Mouse (Mus musculus) midbrain, embryonic 15.5 days (tissue): ENCODE data around the gene Nkx2-1. TPM values are rescaled to one million over a fixed set of nuclear protein-coding genes. Genes with fewer than 3 reads are reported as not detected.

Experiments
- ATAC-seq: fragments of 200-750 bp; cut with Nextera tagmentation; replicated peaks from 2 replicates; pipeline ENCODE4 v1.8.0; 2017; ENCODE audit warnings: moderate TSS enrichment
- H3K27ac ChIP-seq: fragments of 300-500 bp; sonication (generic); 2 replicates; pipeline ENCODE4 v1.5.1; 2015; ENCODE audit warnings: mild to moderate bottlenecking, inconsistent platforms
- H3K27me3 ChIP-seq: fragments of 300-500 bp; sonication (generic); replicated peaks from 2 replicates; pipeline ENCODE4 v1.6.1; 2015; ENCODE audit warnings: inconsistent platforms
- H3K36me3 ChIP-seq: fragments of 300-500 bp; sonication (generic); replicated peaks from 2 replicates; pipeline ENCODE4 v1.6.1; 2015; ENCODE audit warnings: inconsistent platforms
- H3K4me1 ChIP-seq: fragments of 300-500 bp; sonication (generic); 2 replicates; pipeline ENCODE4 v1.6.1; 2015; ENCODE audit warnings: inconsistent platforms
- H3K4me2 ChIP-seq: fragments of 300-500 bp; sonication (generic); 2 replicates; pipeline ENCODE4 v1.6.1; 2015; ENCODE audit warnings: inconsistent platforms, mild to moderate bottlenecking, moderate library complexity
- H3K4me3 ChIP-seq: fragments of 300-500 bp; sonication (generic); 2 replicates; pipeline ENCODE4 v1.5.1; 2015; ENCODE audit warnings: mild to moderate bottlenecking, inconsistent platforms
- H3K9ac ChIP-seq: fragments of 300-500 bp; sonication (generic); 2 replicates; pipeline ENCODE4 v1.6.1; 2015; ENCODE audit warnings: mild to moderate bottlenecking, inconsistent platforms
- H3K9me3 ChIP-seq: fragments of 300-500 bp; sonication (generic); 2 replicates; pipeline ENCODE4 v1.6.1; 2016; ENCODE audit warnings: inconsistent platforms
- WGBS: fragments of 180-500 bp; shearing (Covaris S2); methylation state at CpG from one replicate; pipeline ENCODE4 v1.1.7; 2015; ENCODE audit warnings: mixed read lengths; 5-methylcytosine and 5-hydroxymethylcytosine counted together
- polyA plus RNA-seq: library from polyadenylated mRNA; unstranded; fragments of >200 nt; fragmentation: Nextera tagmentation; extraction: Ambion mirVana; gene quantifications from 2 replicates; pipeline ENCODE4 v1.2.1, GENCODE M21; 2015

Gene Nkx2-1
- 6.3 and 8.0 TPM in 2 replicates for polyA plus RNA-seq

- peak within 1 kb of the TSS; percentile 14 for H3K4me2 ChIP-seq
- peaks cover 18% of the 10 kb centered on the region for H3K4me1 ChIP-seq
- no peaks in the 10 kb centered on the region for H3K9me3 ChIP-seq
- H3K27ac ChIP-seq = peak within 1 kb of the TSS; percentile 49
- H3K9ac ChIP-seq = no peak within 1 kb of the TSS
- WGBS = under 1% methylated on average over 11 of the region's 11 CpGs
- ATAC-seq = no peak
- no peaks in the 10 kb centered on the region for H3K36me3 ChIP-seq
- H3K27me3 ChIP-seq = peaks cover 88% of the 10 kb centered on the region
- peak within 1 kb of the TSS; percentile 27 for H3K4me3 ChIP-seq
Observed at GRCm38 (mm10) chr12:56536884-56537265, at the start of gene Nkx2-1. Gene Nkx2-1, minus strand, starts transcription at chr12:56536908.

- Histone ChIP-seq H3K9ac (no peak overlapping the region), H3K4me1 (0 out of 2 replicates have a peak, but pooled peaks cover 4% of the 10 kb centered on the region), H3K4me2 (peak overlapping the region; percentile 24; the same call in 1 of the 2 replicates), H3K27ac (no peak overlapping the region), H3K36me3 (no peaks in the 10 kb centered on the region), H3K9me3 (no peaks in the 10 kb centered on the region), H3K27me3 (peaks cover 80% of the 10 kb centered on the region), H3K4me3 (no peak overlapping the region)
- under 1% methylated on average over 14 of the region's 14 CpGs for WGBS
- ATAC-seq = no peak; the same call in 1 of the 2 replicates
Observed at GRCm38 (mm10) chr12:56541068-56541467, 4.4 kb upstream of the Nkx2-1 start.

- Histone ChIP-seq H3K4me3 (no peak overlapping the region), H3K4me2 (0 out of 2 replicates have a peak overlapping the region, but pooled peaks have one; percentile 24)
Observed at GRCm38 (mm10) chr12:56540591-56540990, 3.9 kb upstream of the Nkx2-1 start.

GRCm38 (mm10) chr12:56538601-56539000, 1.9 kb upstream of the Nkx2-1 start:
- Histone ChIP-seq H3K9ac (no peak overlapping the region), H3K36me3 (no peaks in the 10 kb centered on the region), H3K9me3 (no peaks in the 10 kb centered on the region), H3K27ac (no peak overlapping the region), H3K4me3 (no peak overlapping the region), H3K27me3 (peaks cover 89% of the 10 kb centered on the region), H3K4me2 (no peak overlapping the region), H3K4me1 (peaks cover 18% of the 10 kb centered on the region)
- WGBS = 7% methylated on average over 3 of the region's 3 CpGs
- no peak for ATAC-seq

More at GRCm38 (mm10) chr12:56540591-56540990, 3.9 kb upstream of the Nkx2-1 start:
- no peak overlapping the region for H3K9ac ChIP-seq
- 4% methylated on average over 10 of the region's 10 CpGs for WGBS
- no peaks in the 10 kb centered on the region for H3K36me3 ChIP-seq
- no peak overlapping the region for H3K27ac ChIP-seq
- H3K9me3 ChIP-seq = no peaks in the 10 kb centered on the region
- H3K27me3 ChIP-seq = peaks cover 80% of the 10 kb centered on the region
- no peak for ATAC-seq
- peaks cover 9% of the 10 kb centered on the region; the same call in 1 of the 2 replicates for H3K4me1 ChIP-seq

GRCm38 (mm10) chr12:56537931-56538330, 1.2 kb upstream of the Nkx2-1 start:
- H3K27ac ChIP-seq = no peak overlapping the region
- no peak for ATAC-seq

GRCm38 (mm10) chr12:56537342-56537741, 634 bp upstream of the Nkx2-1 start:
- H3K4me3 ChIP-seq = peak overlapping the region; percentile 27; the same call in 1 of the 2 replicates
- 1% methylated on average over 19 of the region's 19 CpGs for WGBS
- H3K9ac ChIP-seq = no peak overlapping the region
- H3K27ac ChIP-seq = no peak overlapping the region
- H3K27me3 ChIP-seq = peaks cover 88% of the 10 kb centered on the region
- H3K9me3 ChIP-seq = no peaks in the 10 kb centered on the region
- peaks cover 18% of the 10 kb centered on the region for H3K4me1 ChIP-seq
- no peak for ATAC-seq
- no peak overlapping the region for H3K4me2 ChIP-seq
- no peaks in the 10 kb centered on the region for H3K36me3 ChIP-seq

More at GRCm38 (mm10) chr12:56537931-56538330, 1.2 kb upstream of the Nkx2-1 start:
- Histone ChIP-seq H3K4me3 (no peak overlapping the region), H3K4me1 (peaks cover 18% of the 10 kb centered on the region), H3K4me2 (no peak overlapping the region), H3K9me3 (no peaks in the 10 kb centered on the region), H3K27me3 (peaks cover 90% of the 10 kb centered on the region), H3K36me3 (no peaks in the 10 kb centered on the region), H3K9ac (no peak overlapping the region)
- WGBS = 2% methylated on average over 6 of the region's 6 CpGs

- ATAC-seq = peak; percentile 26; the same call in 1 of the 2 replicates
- H3K9ac ChIP-seq = no peak overlapping the region
- H3K4me2 ChIP-seq = peak overlapping the region; percentile 14
- peaks cover 18% of the 10 kb centered on the region for H3K4me1 ChIP-seq
- H3K27me3 ChIP-seq = peaks cover 87% of the 10 kb centered on the region
- no peaks in the 10 kb centered on the region for H3K36me3 ChIP-seq
- peak overlapping the region; percentile 27 for H3K4me3 ChIP-seq
- peak overlapping the region; percentile 49 for H3K27ac ChIP-seq
- H3K9me3 ChIP-seq = no peaks in the 10 kb centered on the region
- 0% methylated on average over 44 of the region's 44 CpGs for WGBS
Observed at GRCm38 (mm10) chr12:56536174-56536883, 379 bp downstream of the Nkx2-1 start.

GRCm38 (mm10) chr12:56535411-56536173, 1.1 kb downstream of the Nkx2-1 start:
- WGBS = under 1% methylated on average over 36 of the region's 36 CpGs
- H3K4me3 ChIP-seq = peak overlapping the region; percentile 30
- no peaks in the 10 kb centered on the region for H3K36me3 ChIP-seq
- H3K9ac ChIP-seq = no peak overlapping the region
- H3K4me2 ChIP-seq = peak overlapping the region; percentile 14
- ATAC-seq = peak; percentile 21; the same call in 1 of the 2 replicates
- peaks cover 18% of the 10 kb centered on the region for H3K4me1 ChIP-seq
- no peaks in the 10 kb centered on the region for H3K9me3 ChIP-seq
- H3K27me3 ChIP-seq = peaks cover 87% of the 10 kb centered on the region
- H3K27ac ChIP-seq = peak overlapping the region; percentile 49

- Histone ChIP-seq H3K4me2 (peak overlapping the region; percentile 41), H3K4me3 (peak overlapping the region; percentile 30), H3K9ac (no peak overlapping the region), H3K27ac (peak overlapping the region; percentile 49; the same call in 1 of the 2 replicates), H3K4me1 (peaks cover 18% of the 10 kb centered on the region), H3K27me3 (peaks cover 87% of the 10 kb centered on the region), H3K36me3 (no peaks in the 10 kb centered on the region), H3K9me3 (no peaks in the 10 kb centered on the region)
- ATAC-seq = 0 out of 2 replicates have a peak, but pooled peaks have one; percentile 27
- WGBS = under 1% methylated on average over 62 of the region's 62 CpGs
Observed at GRCm38 (mm10) chr12:56534651-56535326, 1.9 kb downstream of the Nkx2-1 start.

- Histone ChIP-seq H3K4me2 (peak overlapping the region; percentile 41; the same call in 1 of the 2 replicates), H3K9ac (no peak overlapping the region), H3K27ac (peak overlapping the region; percentile 49; the same call in 1 of the 2 replicates), H3K4me3 (peak overlapping the region; percentile 30), H3K27me3 (peaks cover 87% of the 10 kb centered on the region), H3K4me1 (peaks cover 18% of the 10 kb centered on the region), H3K9me3 (no peaks in the 10 kb centered on the region), H3K36me3 (no peaks in the 10 kb centered on the region)
- ATAC-seq = no peak; the same call in 1 of the 2 replicates
- under 1% methylated on average over 24 of the region's 24 CpGs for WGBS
Observed at GRCm38 (mm10) chr12:56534311-56534650, 2.4 kb downstream of the Nkx2-1 start.

GRCm38 (mm10) chr12:56533501-56534310, 3.0 kb downstream of the Nkx2-1 start:
- Histone ChIP-seq H3K4me1 (peaks cover 18% of the 10 kb centered on the region), H3K4me3 (peak overlapping the region; percentile 30), H3K9ac (no peak overlapping the region), H3K9me3 (no peaks in the 10 kb centered on the region), H3K27ac (peak overlapping the region; percentile 49; the same call in 1 of the 2 replicates), H3K4me2 (peak overlapping the region; percentile 38), H3K27me3 (peaks cover 87% of the 10 kb centered on the region), H3K36me3 (no peaks in the 10 kb centered on the region)
- ATAC-seq = no peak
- 1% methylated on average over 54 of the region's 54 CpGs for WGBS
